Mouse (Mus musculus) layer of hippocampus, adult 11-12 months (tissue): Measurements from ENCODE around the gene Prcc.
A peak's percentile ranks its signal among the peaks of the same experiment; 100 is the strongest.

Source experiments
- DNase-seq: peaks from one replicate; pipeline ENCODE4 v3.0.0; 2022; ENCODE audit warnings: low spot score

The Prcc gene

GRCm38 (mm10) chr3:87885281-87886003, at the start of gene Prcc:
Gene Prcc, minus strand, starts transcription at chr3:87885608.
- DNase-seq, result peak; percentile 96

DNA sequence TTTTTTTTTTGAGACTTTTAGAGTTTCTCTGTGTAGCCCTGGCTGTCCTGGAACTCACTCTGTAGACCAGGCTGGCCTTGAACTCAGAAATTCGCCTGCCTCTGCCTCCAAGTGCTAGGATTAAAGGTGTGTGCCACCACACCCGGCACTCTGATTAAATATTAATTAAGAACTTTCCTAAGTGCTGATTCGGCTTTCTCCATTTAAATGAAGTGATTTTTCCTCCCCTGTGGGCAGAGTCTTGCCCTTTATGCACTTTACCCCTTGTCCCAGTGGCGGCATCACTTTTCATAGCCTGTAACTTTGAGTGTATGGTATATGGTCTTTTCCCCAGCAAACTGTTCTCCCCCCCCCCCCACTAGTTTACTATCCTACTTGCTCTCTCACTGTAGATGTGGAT, 49.8 kb upstream of the Prcc start:
- no peak for DNase-seq

GRCm38 (mm10) chr3:87934501-87934900, 49.1 kb upstream of the Prcc start:
- no peak for DNase-seq

DNA sequence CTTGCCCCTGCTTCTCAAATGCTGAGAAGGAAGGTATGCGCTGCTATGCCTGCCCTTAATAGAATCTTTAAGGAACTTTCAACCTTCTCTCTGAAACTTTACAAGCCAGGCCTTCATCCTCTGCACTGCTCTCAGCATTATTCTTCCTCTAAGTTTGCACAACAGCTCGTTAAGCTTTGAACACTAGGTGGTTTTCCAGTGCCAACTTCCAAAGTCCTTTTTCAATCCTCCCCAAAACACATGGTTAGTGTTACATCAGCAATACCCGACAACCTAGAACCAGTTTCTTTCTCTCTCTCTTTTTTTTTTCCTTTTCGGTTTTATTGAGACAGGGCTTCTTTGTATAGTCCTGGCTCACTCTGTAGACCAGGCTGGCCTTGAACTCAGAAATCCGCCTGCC, 48.6 kb upstream of the Prcc start:
- no peak for DNase-seq

GRCm38 (mm10) chr3:87930078-87930795, 44.8 kb upstream of the Prcc start, which contains the start of the genes Isg20l2 and Rrnad1:
Gene Isg20l2, plus strand, starts transcription at chr3:87930314.
Gene Rrnad1, minus strand, starts transcription at chr3:87930717.
- peak; percentile 97 for DNase-seq

GRCm38 (mm10) chr3:87929341-87930077, 44.1 kb upstream of the Prcc start:
- no peak for DNase-seq

GRCm38 (mm10) chr3:87927452-87927851, 42.0 kb upstream of the Prcc start:
- DNase-seq, result no peak

GRCm38 (mm10) chr3:87924996-87925395, 39.6 kb upstream of the Prcc start:
- no peak for DNase-seq

DNA sequence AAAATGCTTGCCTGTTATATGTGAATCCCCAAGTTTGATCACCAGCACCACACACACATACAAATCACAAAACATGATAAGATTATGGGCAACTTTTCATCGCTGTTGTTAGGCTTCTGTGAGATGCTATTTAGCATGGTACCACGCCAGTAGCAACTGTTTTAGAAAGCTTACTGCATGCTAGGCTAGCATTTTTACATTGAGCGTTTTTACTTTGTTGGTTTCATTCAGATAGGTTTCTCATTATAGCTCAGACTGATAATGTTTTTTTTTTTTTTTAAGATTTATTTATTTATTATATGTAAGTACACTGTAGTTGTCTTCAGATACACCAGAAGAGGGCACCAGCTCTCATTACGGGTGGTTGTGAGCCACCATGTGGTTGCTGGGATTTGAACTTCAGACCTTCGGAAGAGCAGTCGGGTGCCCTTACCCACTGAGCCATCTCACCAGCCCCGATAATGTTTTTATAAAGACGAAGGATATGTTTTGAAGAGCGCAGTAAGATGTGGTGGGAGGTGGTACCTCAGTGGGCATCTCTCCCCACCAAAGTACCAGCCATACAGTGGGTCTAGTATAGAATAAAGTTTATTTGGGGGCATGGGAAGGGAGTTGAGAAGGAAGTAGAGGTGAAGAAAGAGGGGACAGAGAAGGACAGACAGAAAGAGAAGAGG, 35.0 kb upstream of the Prcc start:
- DNase-seq, result no peak

DNA sequence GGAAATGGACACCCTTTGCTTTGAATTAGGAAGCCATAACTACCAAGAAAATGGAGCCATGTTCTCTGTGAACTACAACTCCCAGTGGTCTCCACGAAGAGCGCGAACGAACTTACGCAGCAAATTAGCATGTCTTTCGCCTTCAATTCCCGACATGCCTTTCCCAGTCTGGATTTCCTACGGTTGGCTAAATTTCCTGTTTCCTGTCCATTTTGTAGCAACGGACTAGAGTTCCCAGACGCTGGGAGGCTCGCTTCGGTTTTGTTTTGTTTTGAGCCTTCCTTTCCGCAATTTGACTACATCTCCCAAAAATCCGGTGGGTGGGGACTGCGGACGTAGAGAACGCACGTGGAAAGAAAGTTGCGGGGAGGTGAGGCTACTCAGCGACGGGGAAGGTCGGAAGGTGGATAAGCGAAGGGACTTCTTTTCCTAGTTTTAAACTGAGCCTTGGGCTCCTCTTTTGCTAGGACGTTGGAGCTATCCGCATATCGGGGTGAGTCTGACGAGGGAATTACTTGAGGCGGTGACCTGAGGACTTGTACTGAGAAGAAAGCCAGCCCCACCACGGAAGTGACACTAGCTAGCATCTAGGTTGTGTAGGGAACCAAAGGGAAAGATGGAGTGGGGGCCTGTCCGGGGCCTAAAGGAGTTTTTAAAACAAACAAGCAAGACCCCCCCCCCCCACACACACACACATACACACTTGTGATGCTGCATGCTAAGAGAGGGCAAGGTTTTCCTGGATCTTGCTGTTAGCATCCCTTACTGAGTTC, 34.1 kb upstream of the Prcc start, which contains the start of gene Mrpl24:
TSS of gene Mrpl24 (plus strand) at position 171 of the 773 bp plus-strand sequence.
- peak; percentile 91 for DNase-seq

- no peak for DNase-seq
Observed at GRCm38 (mm10) chr3:87918551-87918950, 33.1 kb upstream of the Prcc start.

DNA sequence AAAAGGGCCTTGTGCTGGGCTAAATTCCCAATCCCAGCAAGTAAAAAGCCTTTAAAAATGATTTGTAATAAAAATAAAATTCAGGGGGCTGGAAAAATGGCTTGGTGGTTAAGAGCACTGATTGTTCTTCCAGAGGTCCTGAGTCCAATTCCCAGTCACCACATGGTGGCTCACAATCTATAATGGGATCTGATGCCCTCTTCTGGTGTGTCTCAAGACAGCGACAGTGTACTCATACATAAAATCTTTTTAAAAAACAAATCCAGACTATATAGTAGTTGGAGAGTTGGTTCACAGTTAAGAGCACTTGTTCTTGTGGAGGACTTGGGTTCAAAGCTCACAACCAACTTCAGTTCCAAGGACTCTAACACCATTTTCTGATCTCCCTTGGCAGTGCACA, 31.6 kb upstream of the Prcc start:
- no peak for DNase-seq

GRCm38 (mm10) chr3:87913891-87914290, 28.5 kb upstream of the Prcc start:
- DNase-seq, result no peak

DNA sequence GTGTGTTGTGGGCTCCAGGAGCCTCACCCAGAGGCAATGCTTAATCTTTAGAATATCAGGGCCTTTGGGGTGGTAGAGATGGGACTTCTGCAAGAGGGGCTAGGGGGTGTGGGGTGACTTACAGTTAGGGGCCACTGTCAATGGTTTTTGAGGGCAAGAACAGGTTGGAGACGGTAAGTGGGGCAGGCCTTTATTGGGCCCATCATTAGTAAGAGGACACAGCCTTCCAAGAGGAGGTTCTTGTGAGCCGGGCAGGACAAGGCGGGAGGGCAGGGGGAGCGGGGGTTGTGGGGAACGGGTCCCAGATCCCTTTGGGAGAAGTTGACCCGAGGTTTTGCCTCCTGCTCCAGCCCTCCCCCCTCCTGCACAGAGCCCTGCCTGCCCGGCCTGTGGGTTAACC, 28.1 kb upstream of the Prcc start:
- no peak for DNase-seq

GRCm38 (mm10) chr3:87910573-87911141, 25.2 kb upstream of the Prcc start:
- DNase-seq, result peak; percentile 73

GRCm38 (mm10) chr3:87909874-87910273, 24.5 kb upstream of the Prcc start:
- DNase-seq, result peak; percentile 14

- DNase-seq, result no peak
Observed at GRCm38 (mm10) chr3:87909381-87909780, 24.0 kb upstream of the Prcc start.

DNA sequence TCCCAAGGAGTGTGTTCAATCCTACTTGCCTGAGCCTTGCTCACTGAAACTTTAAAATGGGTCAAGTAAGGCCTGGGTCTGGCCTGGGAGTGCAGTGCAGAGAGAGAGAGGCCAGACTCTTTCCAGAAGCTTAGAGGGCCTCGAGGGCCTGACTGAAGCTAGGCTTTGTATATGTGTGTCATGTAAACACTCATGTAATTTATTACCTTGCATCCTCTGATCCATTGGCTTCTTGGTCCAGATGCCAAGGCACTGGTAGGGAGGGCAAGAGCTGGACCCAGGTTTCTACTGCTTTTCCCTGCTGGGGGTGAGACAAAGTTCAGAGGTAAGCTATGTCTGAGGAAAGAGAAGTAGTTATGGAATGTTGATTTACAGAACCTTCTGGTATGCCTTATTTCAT, 22.5 kb upstream of the Prcc start:
- no peak for DNase-seq

DNA sequence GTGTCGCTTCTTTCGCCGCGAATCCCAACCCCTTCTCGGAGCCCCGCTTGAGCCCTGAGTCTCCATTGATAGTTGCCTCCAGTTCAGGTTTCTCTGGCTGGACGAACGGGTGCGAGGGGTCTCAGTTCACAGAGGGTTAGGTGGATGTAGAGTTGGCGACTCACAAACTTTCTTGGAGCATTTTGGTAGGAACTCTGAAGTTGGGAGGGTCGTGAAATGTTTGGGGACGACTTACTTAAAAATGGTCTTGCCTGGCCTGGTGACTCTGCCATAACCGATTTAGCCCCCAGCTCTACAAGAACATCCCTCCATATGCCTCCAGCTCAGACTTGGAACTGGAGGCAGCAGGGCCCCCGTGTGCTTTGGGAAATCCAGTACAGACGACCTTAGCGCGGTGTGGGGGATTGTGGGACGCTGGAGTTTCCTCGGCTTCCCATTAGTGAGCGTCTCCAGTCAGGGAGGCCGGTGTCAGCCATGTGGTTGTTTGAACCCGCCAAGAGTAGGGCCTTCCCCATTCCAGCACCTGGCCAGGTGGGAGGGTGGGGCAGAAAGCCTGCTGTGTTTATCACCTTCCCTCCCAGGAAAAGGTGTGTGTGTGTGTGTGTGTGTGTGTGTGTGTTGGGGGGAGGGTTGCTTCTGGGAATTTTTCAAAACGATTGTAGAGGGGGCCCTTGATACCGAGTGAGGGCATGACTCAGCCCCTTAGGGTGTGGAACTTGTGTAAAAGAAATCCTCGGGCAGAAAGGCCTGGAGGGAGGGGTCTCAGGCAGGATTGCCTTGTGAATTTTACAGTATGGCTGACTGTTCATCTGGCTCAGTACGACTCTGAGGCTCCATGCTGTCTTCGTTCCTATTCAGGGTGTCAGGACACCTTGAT, 21.8 kb upstream of the Prcc start:
- DNase-seq, result peak; percentile 31

DNA sequence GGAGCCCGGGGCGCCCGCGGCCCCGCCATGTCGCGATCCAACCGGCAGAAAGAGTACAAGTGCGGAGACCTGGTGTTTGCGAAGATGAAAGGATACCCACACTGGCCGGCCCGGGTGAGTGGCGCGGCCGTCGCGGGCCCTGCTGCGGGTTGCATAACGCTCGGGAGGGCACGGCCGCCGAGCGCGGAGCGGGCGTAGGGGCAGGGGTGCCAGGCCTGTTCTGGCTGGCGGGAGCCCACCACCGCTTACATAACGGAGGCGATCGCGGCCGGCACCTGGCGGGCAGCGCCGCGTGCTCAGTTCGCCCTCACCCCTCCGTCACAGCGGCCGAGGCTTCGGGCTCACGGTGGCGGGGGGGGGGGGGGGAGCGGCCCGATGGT, 21.2 kb upstream of the Prcc start:
- DNase-seq, result peak; percentile 54
